Mouse (Mus musculus) heart, embryonic 11.5 days (tissue): ENCODE data around the gene Fgr. TPM values are rescaled to one million over a fixed set of nuclear protein-coding genes. Genes with fewer than 3 reads are reported as not detected.

Source experiments
- ATAC-seq: fragments of 200-750 bp; cut with Nextera tagmentation; replicated peaks from 2 replicates; pipeline ENCODE4 v1.8.0; 2017; ENCODE audit warnings: moderate library complexity; ENCODE audit not compliant: insufficient number of reproducible peaks, low FRiP score, low TSS enrichment
- H3K27ac ChIP-seq: fragments of 300-500 bp; sonication (generic); 2 replicates; pipeline ENCODE4 v1.5.1; 2014; ENCODE audit warnings: mild to moderate bottlenecking, low read depth, low read length
- H3K27me3 ChIP-seq: fragments of 300-500 bp; sonication (generic); 2 replicates; pipeline ENCODE4 v1.6.1; 2014; ENCODE audit warnings: mild to moderate bottlenecking, low read length, mixed read lengths; ENCODE audit not compliant: control insufficient read depth, insufficient read depth
- H3K36me3 ChIP-seq: fragments of 300-500 bp; sonication (generic); 2 replicates; pipeline ENCODE4 v1.6.1; 2014; ENCODE audit warnings: mild to moderate bottlenecking, low read length, moderate library complexity, mixed read lengths; ENCODE audit not compliant: control insufficient read depth, insufficient read depth
- H3K4me1 ChIP-seq: fragments of 300-500 bp; sonication (generic); 2 replicates; pipeline ENCODE4 v1.6.1; 2014; ENCODE audit warnings: low read length; ENCODE audit not compliant: control insufficient read depth, insufficient read depth
- H3K4me2 ChIP-seq: fragments of 300-500 bp; sonication (generic); 2 replicates; pipeline ENCODE4 v1.6.1; 2014; ENCODE audit warnings: mild to moderate bottlenecking, moderate library complexity
- H3K4me3 ChIP-seq: fragments of 300-500 bp; sonication (generic); 2 replicates; pipeline ENCODE4 v1.5.1; 2014; ENCODE audit warnings: low read depth, low read length
- H3K9ac ChIP-seq: fragments of 300-500 bp; sonication (generic); 2 replicates; pipeline ENCODE4 v1.6.1; 2014; ENCODE audit warnings: mild to moderate bottlenecking, low read depth, low read length, moderate library complexity
- H3K9me3 ChIP-seq: fragments of 300-500 bp; sonication (generic); replicated peaks from 2 replicates; pipeline ENCODE4 v1.6.1; 2016; ENCODE audit warnings: low read length; ENCODE audit not compliant: control insufficient read depth
- WGBS: fragments of 180-500 bp; shearing (Covaris S2); extraction: QIAGEN DNeasy Blood & Tissue Kit; methylation state at CpG from one replicate; pipeline ENCODE4 v1.1.7; 2014; ENCODE audit not compliant: insufficient replicate concordance; 5-methylcytosine and 5-hydroxymethylcytosine counted together
- polyA plus RNA-seq: library from polyadenylated mRNA; unstranded; fragments of >200 nt; fragmentation: Nextera tagmentation; extraction: Ambion mirVana; gene quantifications from 2 replicates; pipeline ENCODE4 v1.2.1, GENCODE M21; 2014

The Fgr gene
- polyA plus RNA-seq, 1 experiment from 2014 or later: 0.40 TPM

- no peaks in the 10 kb centered on the region for H3K9me3 ChIP-seq
- H3K4me2 ChIP-seq: peak overlapping the region; percentile 25
- H3K27ac ChIP-seq: peak overlapping the region; percentile 68; the same call in 1 of the 2 replicates
- no peaks in the 10 kb centered on the region for H3K36me3 ChIP-seq
- 40% methylated on average over 14 of the region's 14 CpGs for WGBS
- ATAC-seq: no peak
- no peak overlapping the region for H3K4me3 ChIP-seq
- H3K27me3 ChIP-seq: no peaks in the 10 kb centered on the region
- peak overlapping the region; percentile 52 for H3K9ac ChIP-seq
- H3K4me1 ChIP-seq: peaks cover 90% of the 10 kb centered on the region
Measured at GRCm38 (mm10) chr4:133051550-133051865, 77.6 kb downstream of the Fgr start.

Other genes with a start within 250 kb of the Fgr start
- gene Xkr8, start 241.5 kb upstream of the Fgr start, polyA plus RNA-seq: 6.1 and 7.2 TPM in 2 replicates
- gene Smpdl3b, start 216.8 kb upstream of the Fgr start, polyA plus RNA-seq: 6.3 and 8.6 TPM in 2 replicates
- 94.8 and 95.1 TPM in 2 replicates for gene Rpa2, start 205.8 kb upstream of the Fgr start, polyA plus RNA-seq
- gene Themis2, start 177.7 kb upstream of the Fgr start, polyA plus RNA-seq: 0.29 and 0.59 TPM in 2 replicates
- 40.3 and 45.5 TPM in 2 replicates for gene Ppp1r8, start 130.9 kb upstream of the Fgr start, polyA plus RNA-seq
- 66.8 and 67.5 TPM in 2 replicates for gene Stx12, start 89.6 kb upstream of the Fgr start, polyA plus RNA-seq
- gene Fam76a, start 51.5 kb upstream of the Fgr start, polyA plus RNA-seq: 31.2 and 33.4 TPM in 2 replicates
- 7.0 and 9.1 TPM in 2 replicates for gene Ahdc1, start 37.2 kb downstream of the Fgr start, polyA plus RNA-seq
- 37.3 and 55.8 TPM in 2 replicates for gene Wasf2, start 156.4 kb downstream of the Fgr start, polyA plus RNA-seq
- gene Cd164l2, start 238.0 kb downstream of the Fgr start, polyA plus RNA-seq: 0.27 and 0.77 TPM in 2 replicates
- gene Gpr3, start 238.4 kb downstream of the Fgr start, polyA plus RNA-seq: 0.37 and 0.61 TPM in 2 replicates